In genomic region chr2:30823385-30824153, GRCm38 (mm10) we compare ENCODE assay signal across 9 mouse cellular contexts. TPM values are rescaled to one million over a fixed set of nuclear protein-coding genes. Genes with fewer than 3 reads are reported as not detected.
DNase-seq lines count a peak whose midpoint lies in the region; ATAC-seq and TF ChIP-seq lines count a peak whose summit lies in the region.
"Had no signal": no experiment of that assay in that cellular context is flagged by ENCODE, and none has a peak within 500 bp of the region (broad histone marks: within the 10 kb centered on the region; RNA-seq: fewer than 3 reads in every experiment).

No protein-coding gene starts in this region.

- no peaks in the 10 kb centered on the region for H3K27me3 ChIP-seq in hindbrain, embryonic 13.5 days
- no peaks in the 10 kb centered on the region for H3K27me3 ChIP-seq in hindbrain, embryonic 11.5 days (ENCODE audit: control insufficient read depth, insufficient read depth, low read length)
- H3K27me3 ChIP-seq in MEL (ENCODE audit: control insufficient read depth in 1 of 2, insufficient read depth in 2 of 2, low read length in 2 of 2), result no peaks in the 10 kb centered on the region
- no peaks in the 10 kb centered on the region for H3K27me3 ChIP-seq in forebrain, embryonic 15.5 days
- H3K27me3 ChIP-seq in intestine, embryonic 16.5 days (replicated peaks; ENCODE audit: control insufficient read depth, insufficient read depth, low read length), result no peaks in the 10 kb centered on the region
- H3K27me3 ChIP-seq in thymus, adult 2 months (ENCODE audit: control insufficient read depth, insufficient read depth, low read length), result no peaks in the 10 kb centered on the region

- peaks cover 21% of the 10 kb centered on the region for H3K79me2 ChIP-seq in MEL (ENCODE audit: control insufficient read depth, insufficient read depth, low read length, poor library complexity)

- TF ChIP-seq CTCF in MEL (IDR thresholded peaks at IDR 0.05 in 2 of 3, conservative IDR thresholded peaks at IDR 0.05 in 1 of 3; ENCODE audit: control insufficient read depth in 1 of 3, insufficient read depth in 1 of 3, low read depth in 2 of 3, low read length in 3 of 3, poor library complexity in 1 of 3, severe bottlenecking in 1 of 3), result no peak
- no peak for TF ChIP-seq CTCF in lung, adult 2 months (IDR thresholded peaks at IDR 0.05; ENCODE audit: insufficient read depth, low read length)
- no peak for TF ChIP-seq CTCF in thymus, adult 2 months (IDR thresholded peaks at IDR 0.05; ENCODE audit: borderline replicate concordance, control insufficient read depth, extremely low read depth, insufficient read depth, low read length, poor library complexity)

- TF ChIP-seq RAD21 in MEL (IDR thresholded peaks at IDR 0.05; ENCODE audit: low read depth, low read length), result no peak

- H3K36me3 ChIP-seq in hindbrain, embryonic 13.5 days, result peaks cover 81% of the 10 kb centered on the region
- peaks cover 15% of the 10 kb centered on the region for H3K36me3 ChIP-seq in hindbrain, embryonic 11.5 days (ENCODE audit: control insufficient read depth, insufficient read depth, low read length)
- peaks cover 2 to 7% of the 10 kb centered on the region in 2 experiments; a peak in 3 of 4 replicates for H3K36me3 ChIP-seq in MEL (ENCODE audit: control insufficient read depth in 1 of 2, insufficient read depth in 2 of 2, low read length in 2 of 2)
- peaks cover 62% of the 10 kb centered on the region for H3K36me3 ChIP-seq in forebrain, embryonic 15.5 days
- H3K36me3 ChIP-seq in intestine, embryonic 16.5 days (ENCODE audit: control insufficient read depth, insufficient read depth, low read length), result peaks cover 40% of the 10 kb centered on the region
- peaks cover 22% of the 10 kb centered on the region for H3K36me3 ChIP-seq in thymus, adult 2 months (ENCODE audit: control insufficient read depth, insufficient read depth, low read length)

- 0 out of 2 replicates have a peak overlapping the region, but pooled peaks have one; percentile 19 for H3K9ac ChIP-seq in hindbrain, embryonic 13.5 days
- no peak overlapping the region for H3K9ac ChIP-seq in hindbrain, embryonic 11.5 days (ENCODE audit: low read depth, low read length)
- no peak overlapping the region for H3K9ac ChIP-seq in MEL (ENCODE audit: control insufficient read depth, low read depth, low read length, poor library complexity, severe bottlenecking)
- H3K9ac ChIP-seq in forebrain, embryonic 15.5 days (replicated peaks), result no peak overlapping the region
- H3K9ac ChIP-seq in intestine, embryonic 16.5 days (ENCODE audit: low read depth, low read length), result no peak overlapping the region

- H3K4me1 ChIP-seq in hindbrain, embryonic 13.5 days (replicated peaks), result peaks cover 38% of the 10 kb centered on the region
- H3K4me1 ChIP-seq in hindbrain, embryonic 11.5 days (replicated peaks; ENCODE audit: control insufficient read depth, insufficient read depth, low read length), result peaks cover 8% of the 10 kb centered on the region
- H3K4me1 ChIP-seq in MEL (ENCODE audit: control insufficient read depth in 1 of 2, insufficient read depth in 2 of 2, low read length in 2 of 2), result peaks cover 2 to 9% of the 10 kb centered on the region in 2 experiments; a peak in 3 of 4 replicates
- H3K4me1 ChIP-seq in forebrain, embryonic 15.5 days, result peaks cover 20% of the 10 kb centered on the region
- peaks cover 24% of the 10 kb centered on the region for H3K4me1 ChIP-seq in intestine, embryonic 16.5 days (ENCODE audit: control insufficient read depth, insufficient read depth, low read length)
- peaks cover 7% of the 10 kb centered on the region for H3K4me1 ChIP-seq in lung, adult 2 months (ENCODE audit: control insufficient read depth, insufficient read depth, low read length)
- H3K4me1 ChIP-seq in thymus, adult 2 months (replicated peaks; ENCODE audit: control insufficient read depth, insufficient read depth, low read length), result peaks cover 15% of the 10 kb centered on the region

- no peak overlapping the region for H3K4me2 ChIP-seq in hindbrain, embryonic 13.5 days
- H3K4me2 ChIP-seq in hindbrain, embryonic 11.5 days (replicated peaks; ENCODE audit: low read depth, low read length), result no peak overlapping the region
- H3K4me2 ChIP-seq in forebrain, embryonic 15.5 days (replicated peaks), result no peak overlapping the region
- no peak overlapping the region for H3K4me2 ChIP-seq in intestine, embryonic 16.5 days (ENCODE audit: low read depth, low read length)

- WGBS in hindbrain, embryonic 13.5 days, result 68% methylated on average over 13 of the region's 13 CpGs
- WGBS in hindbrain, embryonic 11.5 days, result 78% methylated on average over 13 of the region's 13 CpGs
- 67% methylated on average over 13 of the region's 13 CpGs for WGBS in forebrain, embryonic 15.5 days
- WGBS in intestine, embryonic 16.5 days, result 68% methylated on average over 13 of the region's 13 CpGs
- 69% methylated on average over 13 of the region's 13 CpGs for WGBS in lung, adult 2 months
- 97% methylated on average over 13 of the region's 13 CpGs for WGBS in thymus, adult 2 months

- TF ChIP-seq EP300 in MEL (IDR thresholded peaks at IDR 0.05; ENCODE audit: low read depth in 1 of 2, low read length in 2 of 2), result no peak

- DNase-seq in hindbrain, embryonic 11.5 days (ENCODE audit: low spot score), result no peak
- DNase-seq in MEL (ENCODE audit: low read depth, low spot score), result no peak
- DNase-seq in lung, adult 2 months, result peak; percentile 43
- DNase-seq in thymus, adult 2 months, result no peak

- no peak; a peak in 1 of 4 replicates for TF ChIP-seq POLR2A in MEL (IDR thresholded peaks at IDR 0.05; ENCODE audit: control insufficient read depth in 1 of 2, insufficient read depth in 1 of 2, low read depth in 1 of 2, low read length in 2 of 2, poor library complexity in 1 of 2)
- TF ChIP-seq POLR2A in lung, adult 2 months (IDR thresholded peaks at IDR 0.05; ENCODE audit: borderline replicate concordance, extremely low read depth, low read depth, low read length), result no peak
- TF ChIP-seq POLR2A in thymus, adult 2 months (IDR thresholded peaks at IDR 0.05; ENCODE audit: control insufficient read depth, extremely low read depth, insufficient read depth, low read length, poor library complexity), result no peak

- ATAC-seq in hindbrain, embryonic 13.5 days (ENCODE audit: low FRiP score), result peak; percentile 30; the same call in 1 of the 2 replicates
- no peak for ATAC-seq in hindbrain, embryonic 11.5 days (ENCODE audit: low FRiP score)
- ATAC-seq in forebrain, embryonic 15.5 days (replicated peaks), result peak; percentile 29
- ATAC-seq in intestine, embryonic 16.5 days, result peak; percentile 51
- no peak for ATAC-seq in monocyte, adult 5-6 weeks (replicated peaks; ENCODE audit: insufficient number of reproducible peaks, low FRiP score, low TSS enrichment, poor library complexity, severe bottlenecking)

- no peak overlapping the region for H3K4me3 ChIP-seq in hindbrain, embryonic 13.5 days
- H3K4me3 ChIP-seq in hindbrain, embryonic 11.5 days (ENCODE audit: low read depth, low read length), result no peak overlapping the region
- no peak overlapping the region for H3K4me3 ChIP-seq in MEL (ENCODE audit: control insufficient read depth in 1 of 2, insufficient read depth in 1 of 2, low read depth in 2 of 2, low read length in 2 of 2)
- H3K4me3 ChIP-seq in forebrain, embryonic 15.5 days, result no peak overlapping the region
- H3K4me3 ChIP-seq in intestine, embryonic 16.5 days (ENCODE audit: low read length), result no peak overlapping the region
- H3K4me3 ChIP-seq in lung, adult 2 months (replicated peaks; ENCODE audit: extremely low read depth, low read depth, low read length), result no peak overlapping the region
- H3K4me3 ChIP-seq in thymus, adult 2 months (ENCODE audit: control insufficient read depth, insufficient read depth, low read length), result no peak overlapping the region

- no peaks in the 10 kb centered on the region for H3K9me3 ChIP-seq in hindbrain, embryonic 13.5 days
- no peaks in the 10 kb centered on the region for H3K9me3 ChIP-seq in hindbrain, embryonic 11.5 days (ENCODE audit: control insufficient read depth, low read length)
- H3K9me3 ChIP-seq in MEL (replicated peaks; ENCODE audit: insufficient read depth, low read length), result no peaks in the 10 kb centered on the region
- H3K9me3 ChIP-seq in forebrain, embryonic 15.5 days, result no peaks in the 10 kb centered on the region
- peaks cover 6% of the 10 kb centered on the region for H3K9me3 ChIP-seq in intestine, embryonic 16.5 days (ENCODE audit: control insufficient read depth, low read length)

- peak overlapping the region; percentile 31 for H3K27ac ChIP-seq in hindbrain, embryonic 13.5 days
- no peak overlapping the region for H3K27ac ChIP-seq in hindbrain, embryonic 11.5 days (ENCODE audit: low read depth, low read length)
- H3K27ac ChIP-seq in MEL (ENCODE audit: control insufficient read depth, low read depth, low read length), result no peak overlapping the region
- H3K27ac ChIP-seq in forebrain, embryonic 15.5 days (replicated peaks), result no peak overlapping the region
- H3K27ac ChIP-seq in intestine, embryonic 16.5 days (ENCODE audit: low read length), result peak overlapping the region; percentile 48
- no peak overlapping the region for H3K27ac ChIP-seq in thymus, adult 2 months (ENCODE audit: control insufficient read depth, insufficient read depth, low read length)

RNA-seq across cellular contexts. Expression of gene Asb6, which starts 6.6 kb away (rescaled TPM):
- polyA plus RNA-seq in hindbrain, embryonic 13.5 days (2015; fragmentation: Nextera tagmentation; extraction: Ambion mirVana), result 38.3 and 41.0 TPM in 2 replicates
- 26.0 and 28.5 TPM in 2 replicates for polyA plus RNA-seq in hindbrain, embryonic 11.5 days (2014; fragmentation: Nextera tagmentation; extraction: Ambion mirVana)
- 38.5 and 50.1 TPM in 2 replicates for total RNA-seq in MEL (2012; rRNA removed)
- polyA plus RNA-seq in MEL (2012; ENCODE audit: insufficient read depth in 1 of 2, insufficient read length in 2 of 2, low read depth in 1 of 2, low replicate concordance in 2 of 2, missing spikeins in 1 of 2), result 10 to 100 TPM in 1 of 2 experiments, not detected in 1; 54.6 TPM
- 43.3 and 45.3 TPM in 2 replicates for polyA plus RNA-seq in forebrain, embryonic 15.5 days (2015; fragmentation: Nextera tagmentation; extraction: Ambion mirVana)
- polyA plus RNA-seq in intestine, embryonic 16.5 days (2015; fragmentation: Nextera tagmentation; extraction: Ambion mirVana), result 24.0 and 24.5 TPM in 2 replicates
- polyA plus RNA-seq in lung, adult 2 months (2012; rRNA removed), result 42.0 and 44.8 TPM in 2 replicates
- 97.6 and 103 TPM in 2 replicates for polyA plus RNA-seq in thymus, adult 2 months (2012; rRNA removed)
- 20.4 to 45.6 TPM (median 27.7 TPM) in 3 replicates for total RNA-seq in monocyte, adult 5-6 weeks (2017)

RNA-seq across cellular contexts. Expression of gene Prrx2, which starts 11.2 kb away (rescaled TPM):
- polyA plus RNA-seq in hindbrain, embryonic 13.5 days (2015; fragmentation: Nextera tagmentation; extraction: Ambion mirVana), result 3.0 and 3.8 TPM in 2 replicates
- polyA plus RNA-seq in hindbrain, embryonic 11.5 days (2014; fragmentation: Nextera tagmentation; extraction: Ambion mirVana), result 36.7 and 39.7 TPM in 2 replicates
- total RNA-seq in MEL (2012; rRNA removed), result not detected in 2 replicates
- not detected for polyA plus RNA-seq in MEL (2012; ENCODE audit: insufficient read depth in 1 of 2, insufficient read length in 2 of 2, low read depth in 1 of 2, low replicate concordance in 2 of 2, missing spikeins in 1 of 2)
- polyA plus RNA-seq in forebrain, embryonic 15.5 days (2015; fragmentation: Nextera tagmentation; extraction: Ambion mirVana), result 1.6 and 3.1 TPM in 2 replicates
- 1.6 and 1.9 TPM in 2 replicates for polyA plus RNA-seq in intestine, embryonic 16.5 days (2015; fragmentation: Nextera tagmentation; extraction: Ambion mirVana)
- polyA plus RNA-seq in lung, adult 2 months (2012; rRNA removed), result 6.2 and 6.6 TPM in 2 replicates
- polyA plus RNA-seq in thymus, adult 2 months (2012; rRNA removed), result 2.2 and 2.5 TPM in 2 replicates
- not detected in 3 replicates for total RNA-seq in monocyte, adult 5-6 weeks (2017)
- total RNA-seq: hematopoietic stem cell, adult 5-6 weeks had no signal

RNA-seq across cellular contexts. Expression of gene Ntmt1, which starts 15.9 kb away (rescaled TPM):
- 108 and 115 TPM in 2 replicates for polyA plus RNA-seq in hindbrain, embryonic 13.5 days (2015; fragmentation: Nextera tagmentation; extraction: Ambion mirVana)
- polyA plus RNA-seq in hindbrain, embryonic 11.5 days (2014; fragmentation: Nextera tagmentation; extraction: Ambion mirVana), result 108 and 110 TPM in 2 replicates
- 66.3 and 83.2 TPM in 2 replicates for total RNA-seq in MEL (2012; rRNA removed)
- polyA plus RNA-seq in MEL (2012; ENCODE audit: insufficient read depth in 1 of 2, insufficient read length in 2 of 2, low read depth in 1 of 2, low replicate concordance in 2 of 2, missing spikeins in 1 of 2), result 10 to 100 TPM in 1 of 2 experiments, not detected in 1; 58.9 TPM
- 117 and 131 TPM in 2 replicates for polyA plus RNA-seq in forebrain, embryonic 15.5 days (2015; fragmentation: Nextera tagmentation; extraction: Ambion mirVana)
- 76.3 and 87.4 TPM in 2 replicates for polyA plus RNA-seq in intestine, embryonic 16.5 days (2015; fragmentation: Nextera tagmentation; extraction: Ambion mirVana)
- polyA plus RNA-seq in lung, adult 2 months (2012; rRNA removed), result 20.2 and 23.4 TPM in 2 replicates
- 30.5 and 33.9 TPM in 2 replicates for polyA plus RNA-seq in thymus, adult 2 months (2012; rRNA removed)
- total RNA-seq in monocyte, adult 5-6 weeks (2017), result 7.1 to 15.9 TPM (median 9.9 TPM) in 3 replicates

RNA-seq across cellular contexts. Expression of gene 1700001O22Rik, which starts 20.1 kb away (rescaled TPM):
- 1.7 and 2.4 TPM in 2 replicates for polyA plus RNA-seq in hindbrain, embryonic 13.5 days (2015; fragmentation: Nextera tagmentation; extraction: Ambion mirVana)
- 2.7 and 4.0 TPM in 2 replicates for polyA plus RNA-seq in hindbrain, embryonic 11.5 days (2014; fragmentation: Nextera tagmentation; extraction: Ambion mirVana)
- total RNA-seq in MEL (2012; rRNA removed), result 0.50 TPM in 1 of 2 replicates, not detected in the other
- polyA plus RNA-seq in MEL (2012; ENCODE audit: insufficient read depth in 1 of 2, insufficient read length in 2 of 2, low read depth in 1 of 2, low replicate concordance in 2 of 2, missing spikeins in 1 of 2), result 1 to 10 TPM in 1 of 2 experiments, not detected in 1; 1.8 TPM
- 2.6 and 3.7 TPM in 2 replicates for polyA plus RNA-seq in forebrain, embryonic 15.5 days (2015; fragmentation: Nextera tagmentation; extraction: Ambion mirVana)
- polyA plus RNA-seq in intestine, embryonic 16.5 days (2015; fragmentation: Nextera tagmentation; extraction: Ambion mirVana), result 0.99 and 1.2 TPM in 2 replicates
- polyA plus RNA-seq in lung, adult 2 months (2012; rRNA removed), result 1.8 and 2.2 TPM in 2 replicates
- polyA plus RNA-seq in thymus, adult 2 months (2012; rRNA removed), result 4.0 and 5.2 TPM in 2 replicates
- 0.68 TPM in 1 of 3 replicates, not detected in the others for total RNA-seq in monocyte, adult 5-6 weeks (2017)

Comparison
In these comparisons a context has a peak if more than half of its experiments do, and no peak if none do; other contexts are left out.
1. ATAC-seq: peak in hindbrain, embryonic 13.5 days (single experiment), forebrain, embryonic 15.5 days (single experiment) and intestine, embryonic 16.5 days (single experiment); none in hindbrain, embryonic 11.5 days (single experiment) and monocyte, adult 5-6 weeks (single experiment).
2. H3K27ac ChIP-seq: peak in hindbrain, embryonic 13.5 days (single experiment) and intestine, embryonic 16.5 days (single experiment); none in hindbrain, embryonic 11.5 days (single experiment), MEL (single experiment), forebrain, embryonic 15.5 days (single experiment) and thymus, adult 2 months (single experiment).